Mouse (Mus musculus) v-Abl transformed pro-B cells (cell line): ENCODE measurements around the gene Otogl.
"Not testable (repeated sequence)": the region's sequence is repeated elsewhere in the genome, so short reads cannot be mapped to it uniquely, and the experiment has no call there.

Experiments used
- in situ Hi-C, 2 experiments: fragments of 400-800 bp; cut with MboI; formaldehyde crosslinking; loops; one replicate each; pipeline ENCODE4 v1.15.1; 2025; ENCODE audit not compliant: unreplicated experiment in 2 of 2

Otogl gene

DNA sequence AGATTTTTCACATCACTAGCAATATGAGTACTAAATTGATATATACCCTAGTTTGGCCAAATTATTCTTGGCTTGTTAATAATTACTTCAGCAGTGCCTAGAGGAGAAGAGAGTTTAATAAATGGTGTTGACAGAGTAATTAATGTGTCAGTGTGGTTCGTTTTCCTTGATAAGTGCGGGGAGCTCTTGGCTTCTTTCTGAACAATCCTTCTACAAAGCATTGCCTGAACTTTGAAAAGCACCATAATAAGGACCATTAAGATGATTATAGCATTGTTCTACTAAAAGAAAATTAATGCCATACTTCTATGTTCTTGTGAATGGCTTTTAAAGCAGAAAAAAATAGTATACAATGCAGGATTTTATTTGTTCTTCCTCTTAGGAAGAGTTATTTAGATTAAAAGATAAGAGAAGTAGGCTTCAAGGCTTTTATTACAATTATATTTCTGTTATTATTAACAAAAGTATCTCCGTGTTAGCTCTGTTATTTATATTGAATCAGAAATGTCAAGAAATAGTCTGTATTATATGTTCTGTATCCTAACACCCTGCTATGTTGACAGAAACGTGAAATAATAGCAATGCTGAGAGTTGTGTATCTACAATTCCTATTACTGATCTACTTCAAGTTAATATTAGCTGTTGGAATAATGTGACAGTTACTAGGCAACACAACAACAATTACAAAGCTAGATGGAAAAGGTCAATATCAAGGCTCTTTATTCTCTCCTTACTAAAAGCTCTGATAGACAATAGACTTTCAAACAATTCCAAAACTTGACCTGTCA is 77.3 kb downstream of the Otogl start:
- in situ Hi-C loops = no loop called here

DNA sequence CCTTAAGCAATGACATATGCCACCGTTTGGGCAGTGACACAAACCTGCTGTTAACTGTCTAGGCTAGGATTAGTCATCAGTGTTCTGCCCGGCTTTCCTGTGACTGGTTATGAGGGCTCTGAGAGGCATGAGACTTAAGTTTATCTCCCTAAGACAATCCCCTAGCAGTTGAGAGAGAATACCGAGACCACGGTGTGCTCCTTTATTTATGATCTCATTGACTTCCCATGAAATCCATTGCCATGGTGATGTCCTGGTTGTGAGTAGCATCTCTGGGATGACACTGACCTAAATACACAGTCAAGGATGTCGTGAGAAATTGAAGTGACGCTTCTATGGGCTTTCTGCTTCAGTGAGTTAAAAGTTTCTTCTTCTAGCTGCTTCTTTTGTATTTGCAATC is 82.8 kb downstream of the Otogl start:
- in situ Hi-C loops = no loop called here

DNA sequence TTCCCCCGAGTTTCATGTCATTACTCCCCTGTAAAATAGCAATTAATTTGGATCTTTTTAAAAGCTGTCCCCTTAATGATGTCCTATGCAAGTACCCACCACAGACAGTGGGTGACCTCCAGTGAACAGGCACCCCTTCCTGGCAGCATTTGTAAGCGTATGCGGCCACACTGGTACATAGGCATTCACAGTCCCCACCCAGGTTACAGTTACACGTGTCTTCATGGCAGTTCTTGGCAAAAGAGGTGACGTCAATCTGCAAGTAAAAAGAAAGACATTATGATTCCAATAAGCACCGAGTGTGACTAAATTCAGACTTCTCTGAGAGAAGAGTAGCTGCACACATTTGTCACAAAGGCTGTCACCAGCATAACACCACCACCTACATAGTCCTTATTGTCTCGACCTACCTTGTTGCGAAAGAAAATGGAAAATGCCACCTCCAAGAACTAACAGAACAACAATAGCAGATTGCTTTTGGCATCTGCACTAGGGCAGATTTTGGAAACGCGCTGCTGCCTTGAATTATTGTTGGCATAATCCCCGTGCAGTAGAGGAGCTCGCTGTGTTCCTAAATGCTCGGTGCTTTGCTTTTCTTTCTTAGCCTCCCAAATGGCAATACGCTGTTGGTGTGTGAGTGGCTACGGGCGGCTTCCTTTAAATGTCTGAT is 98.0 kb downstream of the Otogl start:
- in situ Hi-C loops = no loop called here

DNA sequence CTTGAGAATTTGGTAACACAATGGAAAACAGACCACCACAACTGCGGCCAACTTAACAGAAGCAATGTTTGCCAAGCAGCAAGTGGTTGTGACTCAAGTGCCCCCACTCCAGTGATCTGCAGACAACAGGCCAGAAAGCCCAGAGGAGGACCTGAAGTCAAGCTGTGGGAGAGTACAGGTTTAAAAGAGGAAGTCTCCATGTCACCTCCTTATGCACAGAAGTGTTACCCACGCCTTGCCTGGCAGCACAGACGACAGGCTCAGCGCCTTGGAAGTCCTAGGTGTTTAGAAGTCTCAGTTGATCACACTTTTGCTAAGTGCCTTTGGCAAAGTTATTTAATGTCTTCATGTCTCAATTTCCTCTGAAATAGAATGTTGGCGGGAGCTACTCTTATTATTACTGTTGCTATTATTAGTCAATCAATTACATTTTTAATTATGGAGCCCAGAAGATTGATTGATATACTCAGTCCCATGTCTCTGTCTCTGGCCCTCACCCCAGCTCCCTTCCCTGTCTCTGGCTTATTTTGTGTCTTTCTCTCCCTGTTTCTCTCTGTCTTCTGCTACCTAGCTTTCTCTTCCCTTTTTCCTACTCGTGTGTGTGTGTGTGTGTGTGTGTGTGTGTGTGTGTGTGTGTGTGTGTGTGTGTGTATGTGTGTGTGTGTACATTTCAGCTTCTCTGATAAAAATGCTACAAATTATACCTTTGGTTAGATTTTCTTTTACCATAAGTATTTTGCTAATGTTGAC is 101.1 kb downstream of the Otogl start:
- in situ Hi-C loops = no loop called here

DNA sequence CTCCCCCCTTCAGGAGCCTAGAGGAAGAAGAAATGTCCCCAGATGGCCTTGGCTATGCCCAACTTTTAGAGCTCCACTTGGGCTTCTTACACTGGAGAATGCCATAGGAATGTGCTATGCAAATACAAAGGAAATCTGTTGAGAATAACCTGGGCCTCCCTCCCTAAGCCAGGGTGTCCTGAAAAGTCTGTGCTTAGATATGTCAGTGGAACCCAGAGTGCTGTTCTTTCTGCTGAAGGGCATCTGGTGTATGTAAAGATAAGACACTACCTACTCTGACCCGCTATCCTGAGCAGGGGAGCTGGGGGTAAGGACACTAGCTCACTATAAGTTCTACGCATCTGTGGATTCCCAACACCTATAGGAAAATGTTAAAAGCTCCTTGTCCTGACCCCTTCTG is 106.7 kb downstream of the Otogl start:
- in situ Hi-C loops = no loop called here

DNA sequence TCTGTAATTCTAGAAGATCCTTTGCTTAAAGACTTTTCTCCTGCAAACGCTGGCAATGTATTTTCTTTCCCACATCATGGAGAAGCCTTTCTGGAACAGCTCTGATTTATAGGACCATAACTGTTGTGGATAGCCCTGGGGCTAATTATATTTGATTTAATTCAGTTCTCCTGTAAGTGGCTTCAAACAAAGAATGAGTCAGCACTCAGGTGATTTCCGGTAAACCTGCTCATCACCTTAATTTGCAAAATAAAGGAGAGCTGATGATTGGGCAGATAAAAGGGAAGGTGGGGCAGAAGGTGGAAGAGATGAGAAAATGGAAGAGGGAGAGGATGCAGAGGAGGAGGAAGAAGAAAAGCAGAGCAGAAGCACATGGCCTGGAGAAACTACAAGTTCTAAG is 107.6 kb downstream of the Otogl start:
- in situ Hi-C loops = not testable (repeated sequence)

DNA sequence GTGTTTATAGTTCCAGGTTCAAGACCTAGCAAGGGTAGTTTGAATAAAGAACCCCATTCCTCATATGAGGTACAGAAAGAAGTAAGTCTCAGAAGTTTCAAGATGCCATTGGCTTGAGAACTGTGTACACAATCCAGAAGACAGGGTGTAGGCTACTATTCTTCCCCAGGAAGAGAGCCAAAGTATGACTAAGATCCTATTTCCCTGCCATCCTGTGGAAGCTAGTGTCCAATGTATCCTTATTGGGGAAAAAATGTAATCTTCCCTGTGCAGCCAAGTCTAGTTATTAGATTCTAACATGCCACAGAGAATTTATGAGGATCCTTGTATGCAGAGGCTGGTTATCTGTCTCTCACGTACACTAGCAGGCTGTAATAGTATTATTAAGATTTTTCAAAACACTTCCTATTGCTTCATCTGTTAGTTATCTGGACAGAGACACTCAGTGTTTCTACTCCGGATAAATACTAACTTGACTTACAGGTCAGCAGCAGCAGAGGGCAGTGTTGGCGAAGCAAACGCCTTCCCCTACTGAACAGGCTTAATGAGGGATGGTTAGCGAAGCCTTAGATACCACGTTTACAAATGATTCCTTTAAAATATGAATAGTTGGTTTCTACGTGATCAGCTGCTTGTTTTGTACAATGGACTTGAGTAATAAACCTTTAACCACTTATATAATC is 112.1 kb downstream of the Otogl start:
- in situ Hi-C loops = loop anchor here in 1 of 2 experiments (5.0 kb wide), 1 partner anchor 647 kb away; no protein-coding TSS in a partner anchor

DNA sequence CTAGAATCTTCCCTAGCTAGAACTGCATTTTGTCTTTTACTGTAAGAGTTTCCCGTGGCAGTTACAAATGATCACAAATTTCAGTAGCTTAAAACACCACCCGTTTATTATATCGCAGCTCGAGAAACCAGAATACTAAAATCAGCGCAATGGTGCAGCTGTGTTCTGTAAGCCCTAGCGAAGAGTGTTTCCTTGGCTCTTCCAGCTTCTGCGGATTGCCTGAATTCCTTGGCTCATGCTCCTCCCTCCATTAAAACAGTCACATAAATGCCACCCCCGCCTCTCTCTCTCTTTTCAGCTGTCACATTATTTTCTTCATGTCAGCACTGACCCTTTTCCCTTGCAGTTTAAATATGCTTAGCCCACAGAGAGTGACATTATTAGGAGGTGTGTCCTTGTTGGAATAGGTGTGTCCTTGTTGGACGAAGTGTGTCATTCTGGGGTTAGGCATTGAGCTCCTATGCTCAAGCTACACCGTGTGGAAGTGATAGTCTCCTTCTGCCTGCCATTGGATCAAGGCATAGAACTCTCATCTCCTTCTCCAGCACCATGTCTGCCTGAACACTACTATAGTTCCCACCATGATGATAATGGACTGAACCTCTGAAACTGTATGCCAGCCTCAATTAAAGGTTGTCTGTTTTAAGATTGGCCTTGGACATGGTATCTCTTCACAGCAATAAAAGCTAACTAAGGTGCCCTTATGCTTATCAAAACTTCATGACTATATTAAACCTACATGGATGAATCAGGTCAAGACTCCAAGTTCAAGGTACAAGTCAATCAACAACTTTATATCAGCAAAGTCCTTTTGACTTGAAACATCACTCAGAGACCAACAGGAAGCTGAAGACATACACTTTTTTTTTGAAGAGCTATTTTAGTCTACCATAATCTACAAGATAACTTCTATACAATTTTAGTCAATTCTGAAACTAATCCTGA is 116.8 kb downstream of the Otogl start:
- in situ Hi-C loops = loop anchor here in 1 of 2 experiments (5.0 kb wide), 1 partner anchor 652 kb away; no protein-coding TSS in a partner anchor

DNA sequence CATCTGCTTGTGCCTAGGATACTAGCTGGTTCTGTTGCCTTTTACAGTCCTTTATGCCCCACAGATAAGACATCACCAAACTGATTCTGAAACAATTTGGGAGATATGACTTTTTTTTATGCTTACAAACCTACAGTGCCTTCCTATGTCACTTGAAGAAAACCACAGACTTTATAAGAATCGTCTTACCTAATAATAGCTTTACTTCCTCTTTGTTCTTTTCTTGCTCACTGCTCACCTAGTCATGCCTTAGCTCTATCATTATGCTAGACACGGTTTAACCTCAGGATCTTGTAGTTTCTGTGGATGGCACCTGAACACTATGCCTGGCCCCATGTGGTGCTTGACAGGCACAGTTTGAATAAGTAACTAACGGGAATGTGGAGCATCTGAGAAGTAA is 119.4 kb downstream of the Otogl start:
- in situ Hi-C loops = no loop called here

DNA sequence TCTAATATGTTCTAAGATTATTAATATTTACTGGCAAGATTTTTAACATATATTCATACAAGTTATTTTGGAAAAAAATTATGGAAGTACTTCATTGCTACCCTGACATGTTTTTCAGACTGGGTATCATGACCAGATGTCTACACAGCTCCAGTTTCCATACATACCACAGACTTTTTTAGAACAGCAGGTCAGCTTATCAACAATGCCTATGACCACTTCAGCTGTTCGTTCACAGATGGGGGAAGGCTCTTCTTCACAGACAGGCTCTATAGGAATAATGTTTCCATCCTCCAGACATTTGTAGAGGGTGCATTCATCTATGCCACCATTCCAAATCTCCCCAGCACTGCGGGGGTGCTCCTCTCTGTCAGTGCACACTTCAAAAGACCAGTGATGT is 132.4 kb downstream of the Otogl start:
- in situ Hi-C loops = no loop called here

DNA sequence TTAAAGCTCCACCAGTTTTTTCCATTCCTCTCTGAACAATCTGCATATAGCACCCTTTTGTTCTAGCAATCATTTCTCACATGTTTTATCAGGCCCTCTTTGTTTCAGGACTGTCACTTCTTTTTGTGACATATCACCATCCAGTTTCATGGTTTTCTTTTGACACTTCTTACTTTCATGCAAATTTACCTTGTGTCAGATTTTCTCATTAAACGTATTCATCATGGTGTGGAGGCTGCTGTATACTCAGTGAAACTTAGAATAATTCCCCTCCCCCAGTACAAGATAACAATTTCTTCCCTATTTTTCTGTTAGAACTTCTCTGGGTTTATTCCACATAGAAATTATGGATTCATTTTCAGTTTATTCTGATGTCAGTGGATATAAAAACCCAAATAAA is 152.3 kb downstream of the Otogl start:
- in situ Hi-C loops = no loop called here

DNA sequence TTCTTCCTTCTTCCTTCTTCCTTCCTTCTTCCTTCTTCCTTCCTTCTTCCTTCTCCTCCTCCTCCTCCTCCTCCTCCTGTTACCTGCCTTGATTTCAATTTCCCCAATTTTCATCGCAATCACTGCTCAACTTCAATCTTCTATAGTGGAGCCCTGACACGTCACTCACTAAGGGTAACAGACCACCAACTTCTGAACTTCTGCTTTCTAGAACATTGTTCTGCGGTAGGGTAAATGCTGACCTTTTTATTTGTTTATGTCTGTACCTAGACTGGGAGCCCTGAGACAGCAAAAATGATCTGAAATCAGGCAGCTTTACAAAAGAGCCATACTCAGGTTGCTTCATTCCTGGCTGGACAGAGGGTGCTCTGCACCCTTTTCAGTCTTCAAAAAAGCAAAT is 158.5 kb downstream of the Otogl start:
- in situ Hi-C loops = no loop called here

DNA sequence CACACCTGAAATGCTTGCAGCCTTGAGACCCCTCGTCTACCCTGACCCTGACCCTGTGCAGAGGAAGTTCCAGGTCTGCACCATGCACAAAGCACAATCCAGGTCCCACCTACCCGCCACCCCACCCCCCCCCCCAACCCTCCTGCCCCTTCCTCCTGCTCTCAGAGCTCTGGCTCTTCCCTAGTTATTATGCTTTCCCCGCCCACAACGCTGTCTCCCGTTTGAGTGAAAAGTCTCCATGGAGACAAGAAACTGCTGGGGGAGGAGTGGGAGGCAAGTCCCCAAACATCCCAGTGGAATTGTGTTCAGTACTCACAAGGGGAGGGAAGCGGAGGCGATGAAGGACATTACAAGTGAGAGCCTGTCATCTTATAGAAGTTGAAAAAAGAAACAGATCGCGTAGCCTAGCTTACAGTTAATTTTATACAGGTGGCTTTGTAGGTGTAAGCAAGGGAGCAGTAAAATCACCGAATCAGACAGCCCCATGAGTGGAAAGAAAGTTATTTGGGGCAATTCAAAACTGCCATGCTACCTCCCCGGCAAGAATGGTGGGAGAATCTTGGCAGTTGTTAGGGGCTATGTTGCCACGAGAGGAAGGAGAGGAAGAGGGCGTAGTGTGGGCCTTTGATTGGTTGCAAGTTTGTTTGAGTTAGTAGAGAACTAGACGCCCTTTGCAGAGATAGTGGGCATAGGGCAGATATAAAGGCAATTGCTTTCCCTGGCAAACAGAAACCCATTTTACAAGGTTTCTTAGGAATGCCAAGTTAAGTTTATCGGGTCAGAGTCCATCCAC is 159.4 kb downstream of the Otogl start:
- in situ Hi-C loops = no loop called here

DNA sequence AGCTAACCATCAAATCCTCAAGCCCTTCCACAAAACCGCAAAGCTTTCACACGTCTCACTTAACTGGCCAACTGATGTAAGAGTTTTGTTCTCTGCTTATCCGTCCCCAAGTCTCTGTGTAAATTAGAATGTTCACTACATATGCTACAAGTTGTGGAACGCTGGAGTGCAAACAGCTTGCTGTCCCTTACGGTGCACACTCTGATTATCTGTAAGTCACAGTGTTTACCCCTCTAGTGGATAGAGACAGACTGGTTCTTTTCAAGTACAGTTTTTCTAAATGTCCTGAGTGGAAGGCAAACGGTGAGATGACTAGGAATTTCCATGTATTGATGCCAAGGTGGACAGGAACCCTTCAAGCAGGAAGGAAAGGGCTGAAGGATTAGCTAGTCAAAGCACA is 160.0 kb downstream of the Otogl start:
- in situ Hi-C loops = no loop called here

DNA sequence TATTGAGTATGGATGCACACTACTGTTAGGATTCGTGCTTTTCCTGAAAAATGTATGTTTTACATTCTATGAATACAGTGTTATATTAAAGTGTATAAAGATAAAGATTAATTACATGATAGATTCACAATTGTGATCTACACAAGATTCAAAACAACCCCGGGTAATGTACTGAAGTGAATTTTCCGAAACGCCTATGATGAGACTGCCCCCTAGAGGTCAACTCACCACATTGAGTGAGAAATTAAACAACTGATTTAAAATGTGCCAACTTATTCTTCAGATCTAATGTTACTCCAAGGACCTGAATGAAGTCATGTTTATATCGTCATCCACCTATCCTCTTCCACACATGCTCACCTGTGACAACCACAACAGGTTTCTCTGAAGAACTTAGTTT is 164.4 kb downstream of the Otogl start:
- in situ Hi-C loops = no loop called here

DNA sequence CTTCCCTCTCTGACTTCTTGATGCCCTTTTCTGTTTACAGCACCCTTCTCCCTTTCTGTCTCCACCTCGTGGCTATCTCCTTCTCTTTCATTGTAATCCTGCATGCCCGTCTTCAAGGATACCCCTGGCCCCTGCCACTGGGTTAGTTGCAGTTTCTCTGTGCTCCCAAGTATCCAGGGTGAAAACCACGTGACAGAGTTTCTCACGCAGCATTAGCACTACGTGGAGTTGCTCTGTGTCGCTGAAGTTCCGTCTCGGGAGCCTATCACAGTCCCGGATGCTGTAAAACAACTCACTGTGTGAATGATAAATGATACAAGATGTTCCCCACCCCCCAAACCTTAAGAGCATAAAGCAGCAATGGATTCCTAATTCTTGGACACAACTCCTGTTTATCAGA is 165.2 kb downstream of the Otogl start:
- in situ Hi-C loops = no loop called here

DNA sequence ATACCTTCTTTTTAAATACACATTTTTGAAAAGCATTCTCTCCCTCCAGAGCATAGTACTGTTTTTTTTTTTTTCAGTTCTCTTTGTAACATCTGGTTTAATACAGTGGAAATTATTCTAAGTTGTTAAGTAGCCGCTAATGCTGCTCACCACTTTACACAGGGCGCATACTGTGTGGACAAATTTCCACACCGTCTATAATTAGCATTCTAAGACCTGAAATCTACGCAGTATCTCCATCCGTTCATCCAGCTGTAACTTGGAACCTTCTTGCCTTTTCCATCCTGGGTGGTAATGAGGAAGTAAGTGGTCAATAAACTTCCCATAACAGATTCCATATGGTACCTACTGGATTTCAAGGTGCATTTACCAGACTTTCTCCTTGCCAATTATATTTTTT is 172.1 kb downstream of the Otogl start:
- in situ Hi-C loops = no loop called here

DNA sequence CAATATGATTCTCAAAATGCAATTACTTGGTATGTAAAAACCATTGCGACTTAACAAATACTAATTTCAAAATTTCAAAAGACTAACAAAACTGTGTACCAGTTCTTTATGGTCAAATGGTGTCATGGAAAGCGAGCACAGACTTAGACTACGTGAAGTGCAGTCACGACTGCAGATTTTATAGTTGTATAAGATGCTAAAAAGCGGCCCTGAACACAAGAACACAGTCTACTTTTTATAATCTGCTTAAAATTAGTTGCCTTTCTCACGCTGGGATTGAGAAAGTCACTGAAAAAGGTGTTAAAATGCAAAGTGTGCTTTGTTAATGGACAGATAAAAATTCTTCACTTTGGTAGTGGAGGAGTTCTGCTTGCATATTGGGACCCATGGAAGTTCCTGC is 174.2 kb downstream of the Otogl start:
- in situ Hi-C loops = no loop called here

DNA sequence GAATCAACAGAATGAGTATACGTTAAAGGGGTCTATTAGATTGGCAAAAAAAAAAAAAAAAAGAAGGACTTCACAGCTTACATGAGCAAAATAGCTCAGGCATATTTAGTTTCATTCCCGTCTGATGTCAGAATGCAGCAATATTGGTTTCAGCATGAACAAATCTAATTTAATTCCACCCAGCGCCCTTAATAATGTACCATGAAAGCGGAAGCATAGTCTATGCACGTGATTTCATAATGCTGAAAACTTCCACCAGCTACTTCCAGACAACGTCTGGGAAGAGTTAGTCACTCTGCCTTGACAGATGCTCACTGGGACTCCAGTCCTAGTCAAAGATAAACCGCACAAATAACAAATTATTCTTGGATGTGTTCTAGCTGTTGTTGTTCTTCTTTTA is 176.5 kb downstream of the Otogl start:
- in situ Hi-C loops = no loop called here
